Mouse (Mus musculus): ENCODE results near the gene Ovca2.
"Not testable (repeated sequence)": the region's sequence is repeated elsewhere in the genome, so short reads cannot be mapped to it uniquely, and the experiment has no call there.

The Ovca2 gene

GRCm38 (mm10) chr11:75194850-75195461 is 16.3 kb upstream of the Ovca2 start:
- peak; percentile 49 for DNase-seq (ENCODE audit: low spot score)

- DNase-seq (ENCODE audit: low spot score), result no peak
These were observed 15.7 kb upstream of the Ovca2 start for GRCm38 (mm10) chr11:75194121-75194849.

- peak; percentile 81 for DNase-seq (ENCODE audit: low spot score)
These were observed 14.8 kb upstream of the Ovca2 start, which contains the start of gene Rtn4rl1 for GRCm38 (mm10) chr11:75193256-75194071. TSS of gene Rtn4rl1 (plus strand) at chr11:75193783.

- peak; percentile 91 for DNase-seq (ENCODE audit: low spot score)
These were observed 13.9 kb upstream of the Ovca2 start for GRCm38 (mm10) chr11:75192336-75193214.

GRCm38 (mm10) chr11:75191841-75192240 is 13.2 kb upstream of the Ovca2 start:
- no peak for DNase-seq (ENCODE audit: low spot score)

- no peak for DNase-seq (ENCODE audit: low spot score)
These were observed 12.3 kb upstream of the Ovca2 start, which contains the start of gene Dph1 for GRCm38 (mm10) chr11:75190905-75191441. TSS of gene Dph1 (minus strand) at chr11:75191241.

- peak; percentile 86 for DNase-seq (ENCODE audit: low spot score)
These were observed 11.7 kb upstream of the Ovca2 start for GRCm38 (mm10) chr11:75190371-75190724.

GRCm38 (mm10) chr11:75189713-75190370 is 11.2 kb upstream of the Ovca2 start:
- no peak for DNase-seq (ENCODE audit: low spot score)

- DNase-seq (ENCODE audit: low spot score), result no peak
These were observed 6.4 kb upstream of the Ovca2 start for GRCm38 (mm10) chr11:75184986-75185385.

GRCm38 (mm10) chr11:75184573-75184972 is 5.9 kb upstream of the Ovca2 start:
- DNase-seq (ENCODE audit: low spot score), result no peak

- no peak for DNase-seq (ENCODE audit: low spot score)
These were observed 5.4 kb upstream of the Ovca2 start for GRCm38 (mm10) chr11:75183917-75184570.

- DNase-seq (ENCODE audit: low spot score), result no peak
These were observed 624 bp downstream of the Ovca2 start for GRCm38 (mm10) chr11:75178011-75178410.

GRCm38 (mm10) chr11:75174574-75174973 is 4.1 kb downstream of the Ovca2 start:
- DNase-seq (ENCODE audit: low spot score), result not testable (repeated sequence)

GRCm38 (mm10) chr11:75173799-75174165 is 4.9 kb downstream of the Ovca2 start:
- DNase-seq (ENCODE audit: low spot score), result no peak

- peak; percentile 79 for DNase-seq (ENCODE audit: low spot score)
These were observed 5.4 kb downstream of the Ovca2 start for GRCm38 (mm10) chr11:75173095-75173798.

- no peak for DNase-seq (ENCODE audit: low spot score)
These were observed 6.2 kb downstream of the Ovca2 start for GRCm38 (mm10) chr11:75172151-75173094.

- DNase-seq (ENCODE audit: low spot score), result no peak
These were observed 7.3 kb downstream of the Ovca2 start for GRCm38 (mm10) chr11:75171186-75171865.

- peak; percentile 96 for DNase-seq (ENCODE audit: low spot score)
These were observed 8.4 kb downstream of the Ovca2 start for GRCm38 (mm10) chr11:75170136-75170751.
